Mouse (Mus musculus) stomach, postnatal 0 days (tissue): ENCODE results near the gene Erg. TPM values are rescaled to one million over a fixed set of nuclear protein-coding genes. Genes with fewer than 3 reads are reported as not detected.

ENCODE experiments used
- ATAC-seq: fragments of 200-750 bp; cut with Nextera tagmentation; 2 replicates; pipeline ENCODE4 v1.8.0; 2017; ENCODE audit not compliant: low FRiP score, low TSS enrichment
- DNase-seq: peaks from one replicate; pipeline ENCODE4 v3.0.0-alpha.2; 2016; ENCODE audit warnings: low spot score
- H3K27ac ChIP-seq: fragments of 300-500 bp; sonication (generic); replicated peaks from 2 replicates; pipeline ENCODE4 v1.5.1; 2014; ENCODE audit warnings: mild to moderate bottlenecking, control low read depth
- H3K27me3 ChIP-seq: fragments of 300-500 bp; sonication (generic); 2 replicates; pipeline ENCODE4 v1.6.1; 2014; ENCODE audit warnings: low read length; ENCODE audit not compliant: control insufficient read depth, insufficient read depth
- H3K36me3 ChIP-seq: fragments of 300-500 bp; sonication (generic); 2 replicates; pipeline ENCODE4 v1.6.1; 2014; ENCODE audit warnings: low read length, mixed read lengths; ENCODE audit not compliant: control insufficient read depth, insufficient read depth
- H3K4me1 ChIP-seq: fragments of 300-500 bp; sonication (generic); replicated peaks from 2 replicates; pipeline ENCODE4 v1.6.1; 2014; ENCODE audit warnings: antibody characterized with exemption; ENCODE audit not compliant: control insufficient read depth, insufficient read depth
- H3K4me2 ChIP-seq: fragments of 300-500 bp; sonication (generic); replicated peaks from 2 replicates; pipeline ENCODE4 v1.6.1; 2014; ENCODE audit warnings: low read depth, mild to moderate bottlenecking, control low read depth, moderate library complexity
- H3K4me3 ChIP-seq: fragments of 300-500 bp; sonication (generic); 2 replicates; pipeline ENCODE4 v1.5.1; 2014; ENCODE audit warnings: low read depth, low read length, control low read depth
- H3K9ac ChIP-seq: fragments of 300-500 bp; sonication (generic); 2 replicates; pipeline ENCODE4 v1.6.1; 2014; ENCODE audit warnings: mild to moderate bottlenecking, low read length, control low read depth, mixed read lengths
- H3K9me3 ChIP-seq: fragments of 300-500 bp; sonication (generic); 2 replicates; pipeline ENCODE4 v1.6.1; 2016; ENCODE audit warnings: low read length; ENCODE audit not compliant: control insufficient read depth
- CTCF ChIP-seq: IDR thresholded peaks from 2 replicates; pipeline ENCODE4 v1.5.1; 2016; ENCODE audit warnings: antibody characterized with exemption, low read depth, mild to moderate bottlenecking, moderate library complexity
- EP300 ChIP-seq: optimal IDR thresholded peaks from 2 replicates; pipeline ENCODE3; 2016; ENCODE audit warnings: antibody characterized with exemption
- WGBS: fragments of 180-500 bp; shearing (Covaris S2); extraction: QIAGEN DNeasy Blood & Tissue Kit; methylation state at CpG from one replicate; pipeline ENCODE4 v1.1.7; 2014; 5-methylcytosine and 5-hydroxymethylcytosine counted together
- polyA plus RNA-seq: library from polyadenylated mRNA; unstranded; fragments of >200 nt; fragmentation: Nextera tagmentation; extraction: Ambion mirVana; gene quantifications from 2 replicates; pipeline ENCODE4 v1.2.1, GENCODE M21; 2015

Erg gene
- polyA plus RNA-seq, 1 experiment from 2014 or later: 2.1 TPM

DNA sequence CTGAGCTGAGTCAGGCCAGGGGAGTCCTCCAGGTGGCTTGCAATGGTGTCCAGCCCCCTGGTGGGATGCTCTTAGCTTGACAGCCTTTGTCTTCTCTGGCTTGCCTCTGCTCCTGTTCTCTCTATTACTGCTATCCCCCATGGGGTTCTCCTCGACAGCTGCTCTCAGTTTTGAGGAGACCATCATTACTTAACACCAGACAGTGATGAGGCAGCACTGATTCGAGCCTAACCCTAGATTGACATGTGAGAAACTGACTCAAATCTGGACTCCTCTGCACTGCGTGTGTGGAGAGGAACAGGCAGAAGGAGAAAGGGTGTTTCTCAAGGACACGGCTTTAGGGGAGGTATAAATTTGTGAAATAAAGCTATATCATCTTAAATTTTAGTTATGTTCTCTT lies 150.3 kb downstream of the Erg start:
- DNase-seq (no peak), ATAC-seq (no peak)
- 75% methylated on average over 4 of the region's 4 CpGs for WGBS
- H3K9me3 ChIP-seq: no peaks in the 10 kb centered on the region
- no peaks in the 10 kb centered on the region for H3K27me3 ChIP-seq
- no peak overlapping the region for H3K4me2 ChIP-seq
- no peak overlapping the region for H3K27ac ChIP-seq
- no peaks in the 10 kb centered on the region for H3K4me1 ChIP-seq
- H3K36me3 ChIP-seq: no peaks in the 10 kb centered on the region
- no peak overlapping the region for H3K9ac ChIP-seq
- no peak overlapping the region for H3K4me3 ChIP-seq
- TF ChIP-seq EP300 (no peak), CTCF (no peak)

DNA sequence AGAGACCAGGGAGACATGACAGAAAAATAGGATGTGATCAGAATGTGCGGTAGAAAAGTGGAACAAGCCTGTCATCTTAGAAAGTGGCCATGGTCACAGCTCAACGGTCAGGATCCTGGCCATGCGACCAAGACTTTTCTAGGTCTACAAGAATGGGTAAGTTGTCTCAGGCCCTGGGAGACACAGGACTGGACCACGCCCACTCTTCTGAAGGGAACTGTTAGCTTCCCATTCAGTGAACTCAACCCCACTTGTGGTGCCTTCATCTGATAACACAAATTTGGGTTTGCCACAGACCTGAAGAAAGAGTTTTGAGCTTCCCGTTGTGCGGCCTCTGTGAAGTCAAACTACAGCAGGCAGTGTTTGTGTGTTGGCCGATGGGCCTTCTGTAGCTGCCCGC lies 152.0 kb downstream of the Erg start:
- 86% methylated on average over 8 of the region's 8 CpGs for WGBS
- DNase-seq (no peak), ATAC-seq (no peak)
- Histone ChIP-seq H3K36me3 (no peaks in the 10 kb centered on the region), H3K9me3 (no peaks in the 10 kb centered on the region), H3K4me2 (no peak overlapping the region), H3K27ac (no peak overlapping the region), H3K4me3 (no peak overlapping the region), H3K9ac (no peak overlapping the region), H3K27me3 (no peaks in the 10 kb centered on the region), H3K4me1 (no peaks in the 10 kb centered on the region)
- no peak for TF ChIP-seq CTCF
- no peak for TF ChIP-seq EP300

DNA sequence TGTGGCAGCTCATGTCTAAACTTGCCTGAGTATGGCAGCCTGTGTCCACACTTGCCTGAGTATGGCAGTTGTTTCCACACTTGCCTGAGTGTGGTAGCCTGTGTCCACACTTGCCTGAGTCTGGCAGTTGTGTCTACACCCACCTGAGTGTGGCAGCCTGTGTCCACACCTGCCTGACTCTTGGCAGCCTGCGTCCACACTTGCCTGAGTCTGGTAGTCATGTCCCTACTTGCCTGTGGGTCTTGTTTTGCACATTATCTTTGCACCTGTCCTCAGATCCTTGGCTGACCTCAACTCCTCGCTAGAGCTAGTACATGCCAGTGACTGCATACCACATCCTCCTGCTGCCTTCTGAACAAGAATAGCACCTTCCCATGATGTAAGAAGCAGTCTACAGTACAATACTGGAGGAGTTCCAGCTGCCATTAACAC lies 153.8 kb downstream of the Erg start:
- no peak for ATAC-seq
- WGBS: 68% methylated on average over 2 of the region's 2 CpGs

GRCm38 (mm10) chr16:95429851-95430250 lies 156.5 kb downstream of the Erg start:
- DNase-seq: no peak
- Histone ChIP-seq H3K36me3 (no peaks in the 10 kb centered on the region), H3K4me3 (no peak overlapping the region), H3K27ac (no peak overlapping the region), H3K27me3 (no peaks in the 10 kb centered on the region), H3K9me3 (no peaks in the 10 kb centered on the region), H3K4me1 (no peaks in the 10 kb centered on the region), H3K9ac (no peak overlapping the region), H3K4me2 (no peak overlapping the region)
- TF ChIP-seq CTCF (no peak), EP300 (no peak)
- 76% methylated on average over 3 of the region's 3 CpGs for WGBS
- no peak for ATAC-seq

More for the DNA sequence above, 153.8 kb downstream of the Erg start:
- Histone ChIP-seq H3K36me3 (no peaks in the 10 kb centered on the region), H3K4me2 (no peak overlapping the region), H3K9ac (no peak overlapping the region), H3K27me3 (no peaks in the 10 kb centered on the region), H3K9me3 (no peaks in the 10 kb centered on the region), H3K4me3 (no peak overlapping the region), H3K4me1 (no peaks in the 10 kb centered on the region), H3K27ac (no peak overlapping the region)
- no peak for DNase-seq
- TF ChIP-seq CTCF (no peak), EP300 (no peak)

GRCm38 (mm10) chr16:95428239-95428638 lies 158.2 kb downstream of the Erg start:
- Histone ChIP-seq H3K4me1 (no peaks in the 10 kb centered on the region), H3K27ac (no peak overlapping the region), H3K9ac (no peak overlapping the region), H3K27me3 (no peaks in the 10 kb centered on the region), H3K9me3 (no peaks in the 10 kb centered on the region), H3K36me3 (no peaks in the 10 kb centered on the region), H3K4me3 (no peak overlapping the region), H3K4me2 (no peak overlapping the region)
- DNase-seq (no peak), ATAC-seq (no peak)
- TF ChIP-seq CTCF (no peak), EP300 (no peak)
- WGBS: 74% methylated on average over 5 of the region's 5 CpGs

- Histone ChIP-seq H3K9ac (no peak overlapping the region), H3K9me3 (no peaks in the 10 kb centered on the region), H3K4me1 (no peaks in the 10 kb centered on the region), H3K4me2 (no peak overlapping the region), H3K4me3 (no peak overlapping the region), H3K27ac (no peak overlapping the region), H3K27me3 (no peaks in the 10 kb centered on the region), H3K36me3 (no peaks in the 10 kb centered on the region)
- TF ChIP-seq EP300: no peak
- ATAC-seq: no peak
- 70% methylated on average over 10 of the region's 10 CpGs for WGBS
- DNase-seq: no peak
Observed at GRCm38 (mm10) chr16:95427512-95427911, 158.9 kb downstream of the Erg start.
